Mouse (Mus musculus) E14TG2a.4 (cell line): ENCODE measurements around the gene Slc16a7.

Experiments used
- CTCF ChIP-seq: conservative IDR thresholded peaks from 2 replicates; pipeline ENCODE4 v1.5.1; 2014; ENCODE audit warnings: low read length
- POU5F1 ChIP-seq: IDR thresholded peaks from 2 replicates; pipeline ENCODE4 v1.6.1; 2014; ENCODE audit warnings: low read length, borderline replicate concordance

DNA sequence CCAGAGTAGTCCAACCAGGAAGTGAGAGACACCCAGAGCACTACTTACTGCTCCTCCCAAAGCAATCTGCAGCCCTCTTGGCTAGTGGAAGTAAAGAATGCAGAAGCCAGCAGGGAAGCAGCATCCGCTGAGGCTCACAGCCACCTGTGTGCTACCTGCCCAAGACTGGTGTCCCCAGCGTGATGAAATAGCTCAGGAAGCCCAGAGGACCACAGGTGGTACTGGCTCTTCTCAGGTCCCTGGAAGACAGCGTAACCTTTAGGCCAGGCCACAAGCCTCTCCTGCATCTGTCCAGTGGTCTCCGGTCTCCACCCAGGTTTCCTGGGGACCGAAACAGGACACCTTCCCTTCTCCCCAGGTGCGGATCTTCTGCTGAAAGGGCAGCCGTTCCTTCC lies 787 bp downstream of the Slc16a7 start:
- no peak for TF ChIP-seq CTCF
- TF ChIP-seq POU5F1 = no peak
